Mouse (Mus musculus) thymus, adult 2 months (tissue): ENCODE results near the gene Tuba3b. TPM values are rescaled to one million over a fixed set of nuclear protein-coding genes. Genes with fewer than 3 reads are reported as not detected.

Experiments
- DNase-seq: peaks from one replicate; pipeline ENCODE4 v3.0.0; 2021
- H3K27ac ChIP-seq: fragments of 200-500 bp; 2 replicates; pipeline ENCODE4 v1.5.1; 2012; ENCODE audit warnings: low read length, control low read depth; ENCODE audit not compliant: control insufficient read depth, insufficient read depth
- H3K27me3 ChIP-seq: fragments of 200-500 bp; 2 replicates; pipeline ENCODE4 v1.6.1; 2012; ENCODE audit warnings: mild to moderate bottlenecking, low read length, moderate library complexity, mixed read lengths; ENCODE audit not compliant: control insufficient read depth, insufficient read depth
- H3K36me3 ChIP-seq: fragments of 200-500 bp; 2 replicates; pipeline ENCODE4 v1.6.1; 2012; ENCODE audit warnings: mild to moderate bottlenecking, low read length, moderate library complexity; ENCODE audit not compliant: control insufficient read depth, insufficient read depth
- H3K4me1 ChIP-seq: fragments of 200-500 bp; replicated peaks from 2 replicates; pipeline ENCODE4 v1.6.1; 2012; ENCODE audit warnings: low read length; ENCODE audit not compliant: control insufficient read depth, insufficient read depth
- H3K4me3 ChIP-seq: fragments of 200-500 bp; 2 replicates; pipeline ENCODE4 v1.5.1; 2012; ENCODE audit warnings: mild to moderate bottlenecking, low read length, control low read depth, moderate library complexity; ENCODE audit not compliant: control insufficient read depth, insufficient read depth
- CTCF ChIP-seq: fragments of 200-500 bp; IDR thresholded peaks from 2 replicates; pipeline ENCODE4 v1.5.1; 2012; ENCODE audit warnings: mild to moderate bottlenecking, control low read depth, low read length, moderate library complexity, borderline replicate concordance; ENCODE audit not compliant: control insufficient read depth, poor library complexity, insufficient read depth; ENCODE audit errors: extremely low read depth
- POLR2A ChIP-seq: fragments of 200-500 bp; IDR thresholded peaks from 2 replicates; pipeline ENCODE4 v1.6.1; 2012; ENCODE audit warnings: mild to moderate bottlenecking, low read length, control low read depth, moderate library complexity; ENCODE audit not compliant: control insufficient read depth, poor library complexity, insufficient read depth; ENCODE audit errors: extremely low read depth
- WGBS: fragments of 180-500 bp; shearing (Covaris S2); methylation state at CpG from one replicate; pipeline ENCODE4 v1.1.7; 2018; 5-methylcytosine and 5-hydroxymethylcytosine counted together
- polyA plus RNA-seq: library from polyadenylated mRNA; depleted of rRNA; stranded (reverse); fragments of >200 nt; gene quantifications from 2 replicates; pipeline ENCODE4 v1.2.3, GENCODE M21; 2012; rRNA removed

Tuba3b gene
- polyA plus RNA-seq, 1 experiment = 0.61 TPM

DNA sequence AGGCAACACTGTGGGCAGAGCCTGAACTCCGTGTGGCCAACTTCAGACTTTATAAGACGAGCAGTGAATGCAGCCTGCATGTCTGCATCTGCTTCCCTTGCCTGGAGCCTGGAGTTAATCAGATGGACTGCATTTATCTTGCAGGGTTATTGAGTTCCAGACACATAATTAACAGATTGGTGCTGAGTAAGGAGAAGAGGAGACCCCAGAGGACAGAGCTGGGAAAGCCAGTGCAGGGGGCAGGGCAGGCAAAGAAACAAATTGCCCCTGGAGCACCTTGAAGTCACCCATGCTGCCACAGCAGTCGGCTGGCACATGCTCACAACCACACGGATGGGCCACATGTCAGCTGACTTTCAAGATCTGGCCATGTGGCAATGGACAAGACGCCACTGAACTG, 48.7 kb downstream of the Tuba3b start:
- H3K27ac ChIP-seq = no peak overlapping the region
- WGBS = 84% methylated on average over 5 of the region's 5 CpGs
- H3K36me3 ChIP-seq = no peaks in the 10 kb centered on the region
- TF ChIP-seq CTCF (no peak), POLR2A (no peak)
- H3K27me3 ChIP-seq = no peaks in the 10 kb centered on the region
- H3K4me1 ChIP-seq = no peaks in the 10 kb centered on the region
- no peak overlapping the region for H3K4me3 ChIP-seq
- no peak for DNase-seq

DNA sequence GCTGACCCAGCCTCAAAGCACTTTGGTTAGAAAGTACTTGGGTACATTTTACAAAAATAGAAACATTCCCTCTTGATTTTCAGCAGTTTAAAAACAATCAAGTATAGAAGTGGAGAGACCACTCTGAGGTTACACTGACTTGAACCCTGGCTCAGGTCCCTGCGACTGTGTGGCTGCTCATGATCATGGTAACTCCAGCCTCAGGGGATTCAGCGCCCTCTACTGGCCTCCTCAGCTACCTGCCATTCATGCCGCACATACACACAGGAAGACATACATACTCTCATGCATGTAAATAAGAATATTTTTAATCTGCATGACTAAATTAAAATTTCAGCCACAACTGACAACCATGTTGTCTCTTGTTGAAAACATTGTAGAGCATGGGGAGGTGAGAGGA, 50.2 kb downstream of the Tuba3b start:
- Histone ChIP-seq H3K36me3 (no peaks in the 10 kb centered on the region), H3K27me3 (no peaks in the 10 kb centered on the region), H3K4me1 (no peaks in the 10 kb centered on the region), H3K4me3 (no peak overlapping the region), H3K27ac (no peak overlapping the region)
- WGBS = 91% methylated on average over 3 of the region's 3 CpGs
- DNase-seq = no peak
- TF ChIP-seq CTCF = no peak

DNA sequence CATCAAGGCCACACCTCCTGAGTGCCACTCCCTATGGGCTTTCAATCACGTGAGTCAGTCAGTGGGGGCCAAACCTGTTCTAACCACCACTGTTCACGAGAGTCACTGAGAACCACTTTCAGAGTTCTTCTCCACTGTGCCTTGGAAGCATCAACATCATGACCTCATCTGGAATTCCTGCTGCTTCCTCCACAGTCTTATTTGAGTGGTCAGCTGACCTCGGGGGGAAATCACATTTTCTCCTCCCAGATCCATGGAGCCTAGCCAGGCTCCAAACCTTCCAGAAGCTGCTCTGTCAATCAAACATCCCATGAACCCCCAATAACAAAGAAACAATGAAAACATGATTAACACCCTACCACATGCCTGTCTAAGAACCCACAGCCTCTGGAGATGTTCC, 52.1 kb downstream of the Tuba3b start:
- TF ChIP-seq CTCF (no peak), POLR2A (no peak)

DNA sequence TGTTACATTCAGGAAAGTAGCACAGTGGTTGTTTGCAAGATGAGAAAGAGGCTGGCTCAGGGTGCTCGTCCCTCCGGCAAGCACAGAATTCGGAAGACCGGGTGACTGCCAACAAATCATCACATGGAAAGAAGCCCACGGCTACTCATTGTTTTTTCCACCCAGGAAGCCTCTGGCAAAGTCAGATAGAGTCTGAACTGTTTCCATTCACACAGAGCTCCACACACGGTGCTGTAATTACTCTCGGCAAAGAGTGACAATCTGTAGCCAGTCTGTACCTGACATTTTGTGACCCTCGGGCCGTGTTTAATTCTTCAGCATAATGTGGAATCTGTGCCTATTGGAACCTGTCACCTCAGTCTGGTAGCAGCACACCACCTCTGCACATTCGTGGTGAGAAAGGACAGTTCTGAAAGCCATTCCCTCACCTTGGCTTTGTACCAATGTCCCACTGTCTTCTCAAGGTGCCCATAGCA, 54.1 kb downstream of the Tuba3b start:
- H3K4me3 ChIP-seq = no peak overlapping the region

More for the DNA sequence above, 52.1 kb downstream of the Tuba3b start:
- Histone ChIP-seq H3K36me3 (no peaks in the 10 kb centered on the region), H3K27me3 (no peaks in the 10 kb centered on the region), H3K27ac (no peak overlapping the region), H3K4me3 (no peak overlapping the region), H3K4me1 (no peaks in the 10 kb centered on the region)
- 61% methylated on average over 3 of the region's 3 CpGs for WGBS
- no peak for DNase-seq

More for the DNA sequence above, 54.1 kb downstream of the Tuba3b start:
- DNase-seq = no peak
- TF ChIP-seq CTCF = no peak
- no peak for TF ChIP-seq POLR2A
- H3K4me1 ChIP-seq = no peaks in the 10 kb centered on the region
- no peak overlapping the region for H3K27ac ChIP-seq
- no peaks in the 10 kb centered on the region for H3K27me3 ChIP-seq
- 80% methylated on average over 10 of the region's 10 CpGs for WGBS
- no peaks in the 10 kb centered on the region for H3K36me3 ChIP-seq

Other genes with a start within 250 kb of the Tuba3b start
- gene Lmntd1, start 1.4 kb upstream of the Tuba3b start, polyA plus RNA-seq = 0.32 and 0.38 TPM in 2 replicates
- gene Rassf8, start 131.0 kb downstream of the Tuba3b start, polyA plus RNA-seq = 3.0 and 5.3 TPM in 2 replicates
- 10.5 and 16.1 TPM in 2 replicates for gene Bhlhe41, start 249.8 kb downstream of the Tuba3b start, polyA plus RNA-seq